Mouse (Mus musculus) thymus, postnatal 10 days (tissue): ENCODE measurements at regions not wholly inside any gene's neighbourhood (a gene's known extent, or its start where the extent isn't known, plus 50 kb on each side); places are given as distances from the start of the nearest gene placed in this dataset.

Experiments
- DNase-seq, 2 experiments: peaks; one replicate each; pipeline ENCODE4 v3.0.0; 2021; ENCODE audit warnings: low spot score in 2 of 2

- DNase-seq, result no peak
Observed at GRCm38 (mm10) chr7:142835319-142835718, 92.1 kb upstream of the Ins2 start.

- no peak for DNase-seq
Observed at GRCm38 (mm10) chr7:142830969-142831673, 87.9 kb upstream of the Ins2 start.

GRCm38 (mm10) chr7:142810711-142811110 is 67.5 kb upstream of the Ins2 start:
- no peak for DNase-seq

GRCm38 (mm10) chr7:142799424-142799823 is 56.2 kb upstream of the Ins2 start:
- peak in 1 of 2 experiments; percentile 42 for DNase-seq

GRCm38 (mm10) chr7:142794481-142794880 is 51.3 kb upstream of the Ins2 start:
- DNase-seq, result no peak
